Mouse (Mus musculus): ENCODE results near the gene Sebox. TPM values are rescaled to one million over a fixed set of nuclear protein-coding genes. Genes with fewer than 3 reads are reported as not detected.

Sebox gene
- polyA plus RNA-seq, 1 experiment from 2014 or later = 0.11 TPM

- peak; percentile 91 for ATAC-seq
- peaks cover 16% of the 10 kb centered on the region for H3K4me1 ChIP-seq (ENCODE audit: control insufficient read depth, insufficient read depth, low read depth, low read length)
- H3K9me3 ChIP-seq (ENCODE audit: control insufficient read depth, low read length) = no peaks in the 10 kb centered on the region
- under 1% methylated on average over 41 of the region's 41 CpGs for WGBS
- peak within 1 kb of the TSS; percentile 74 for H3K4me3 ChIP-seq (ENCODE audit: low read length)
- no peaks in the 10 kb centered on the region for H3K27me3 ChIP-seq (replicated peaks; ENCODE audit: control insufficient read depth, insufficient read depth, low read length)
- H3K4me2 ChIP-seq (ENCODE audit: low read length) = peak within 1 kb of the TSS; percentile 86
- no peaks in the 10 kb centered on the region for H3K36me3 ChIP-seq (ENCODE audit: control insufficient read depth, insufficient read depth, low read length)
- H3K9ac ChIP-seq (ENCODE audit: low read depth, low read length) = peak within 1 kb of the TSS; percentile 87
- peak within 1 kb of the TSS; percentile 89 for H3K27ac ChIP-seq (ENCODE audit: low read depth, low read length)
Measured at GRCm38 (mm10) chr11:78465568-78466180, 37.6 kb upstream of the Sebox start, which contains the start of gene Slc46a1. Gene Slc46a1, plus strand, starts transcription at chr11:78465697.

DNA sequence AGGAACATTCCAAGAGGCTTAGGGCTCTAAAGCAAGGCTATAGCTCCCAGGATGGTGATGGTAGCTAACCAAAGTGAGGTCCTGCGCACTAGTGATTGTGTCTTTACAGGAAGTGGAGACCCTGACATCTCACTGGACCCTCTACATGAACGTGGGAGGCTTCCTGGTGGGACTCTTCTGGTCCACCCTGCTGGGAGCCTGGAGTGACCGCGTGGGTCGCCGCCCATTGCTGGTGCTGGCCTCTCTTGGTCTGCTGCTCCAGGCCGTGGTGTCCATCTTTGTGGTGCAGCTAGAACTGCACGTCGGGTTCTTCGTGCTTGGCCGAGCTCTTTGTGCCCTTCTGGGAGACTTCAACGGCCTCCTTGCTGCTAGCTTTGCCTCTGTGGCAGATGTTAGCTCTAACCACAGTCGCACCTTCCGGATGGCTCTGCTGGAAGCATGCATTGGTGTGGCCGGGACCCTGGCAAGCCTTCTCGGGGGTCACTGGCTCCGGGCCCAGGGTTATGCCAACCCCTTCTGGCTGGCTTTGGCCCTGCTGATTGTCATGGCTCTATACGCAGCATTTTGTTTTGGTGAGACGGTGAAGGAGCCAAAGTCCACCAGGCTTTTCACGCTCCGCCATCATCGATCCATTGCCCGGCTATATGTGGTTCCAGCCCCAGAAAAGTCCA is 36.9 kb upstream of the Sebox start:
- peak overlapping the region; percentile 89 for H3K27ac ChIP-seq (ENCODE audit: low read depth, low read length)
- H3K9ac ChIP-seq (ENCODE audit: low read depth, low read length) = peak overlapping the region; percentile 87
- WGBS = 49% methylated on average over 23 of the region's 23 CpGs
- H3K4me2 ChIP-seq (ENCODE audit: low read length) = peak overlapping the region; percentile 86
- H3K4me1 ChIP-seq (ENCODE audit: control insufficient read depth, insufficient read depth, low read depth, low read length) = peaks cover 16% of the 10 kb centered on the region
- H3K4me3 ChIP-seq (ENCODE audit: low read length) = peak overlapping the region; percentile 74
- peak; percentile 34; the same call in 1 of the 2 replicates for ATAC-seq
- H3K27me3 ChIP-seq (replicated peaks; ENCODE audit: control insufficient read depth, insufficient read depth, low read length) = no peaks in the 10 kb centered on the region
- no peaks in the 10 kb centered on the region for H3K36me3 ChIP-seq (ENCODE audit: control insufficient read depth, insufficient read depth, low read length)
- H3K9me3 ChIP-seq (ENCODE audit: control insufficient read depth, low read length) = no peaks in the 10 kb centered on the region

- Histone ChIP-seq H3K9ac (ENCODE audit: low read depth, low read length) (no peak overlapping the region), H3K36me3 (ENCODE audit: control insufficient read depth, insufficient read depth, low read length) (no peaks in the 10 kb centered on the region; the same call in 1 of the 2 replicates), H3K4me2 (ENCODE audit: low read length) (no peak overlapping the region), H3K4me1 (ENCODE audit: control insufficient read depth, insufficient read depth, low read depth, low read length) (peaks cover 16% of the 10 kb centered on the region), H3K27ac (ENCODE audit: low read depth, low read length) (no peak overlapping the region), H3K9me3 (ENCODE audit: control insufficient read depth, low read length) (no peaks in the 10 kb centered on the region), H3K27me3 (replicated peaks; ENCODE audit: control insufficient read depth, insufficient read depth, low read length) (no peaks in the 10 kb centered on the region), H3K4me3 (ENCODE audit: low read length) (no peak overlapping the region)
- ATAC-seq = no peak
- 83% methylated on average over 7 of the region's 7 CpGs for WGBS
Measured at GRCm38 (mm10) chr11:78467515-78467914, 35.7 kb upstream of the Sebox start.

DNA sequence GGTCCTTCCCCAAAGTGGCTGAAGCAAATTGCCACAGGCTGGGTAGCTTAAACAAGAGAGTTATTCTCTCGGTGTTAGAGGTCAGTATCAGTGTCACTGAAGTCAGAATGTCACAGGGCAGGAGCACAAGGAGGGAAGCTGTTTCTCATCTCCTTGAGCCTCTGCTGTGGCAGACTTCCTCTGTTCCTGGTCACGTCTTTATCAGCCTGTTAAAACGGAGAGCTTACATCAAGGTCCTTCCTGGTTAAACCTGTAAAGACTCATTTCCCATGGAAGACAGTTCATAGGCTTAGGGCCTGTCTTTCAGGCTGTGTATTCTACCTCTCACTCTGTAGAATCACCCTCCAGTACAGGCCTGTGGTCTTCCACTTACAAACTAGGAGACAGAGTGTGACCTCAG is 35.3 kb upstream of the Sebox start:
- H3K27me3 ChIP-seq (replicated peaks; ENCODE audit: control insufficient read depth, insufficient read depth, low read length) = no peaks in the 10 kb centered on the region
- peaks cover 16% of the 10 kb centered on the region for H3K4me1 ChIP-seq (ENCODE audit: control insufficient read depth, insufficient read depth, low read depth, low read length)
- H3K9me3 ChIP-seq (ENCODE audit: control insufficient read depth, low read length) = no peaks in the 10 kb centered on the region
- no peak overlapping the region for H3K4me2 ChIP-seq (ENCODE audit: low read length)
- no peak overlapping the region for H3K4me3 ChIP-seq (ENCODE audit: low read length)
- WGBS = 76% methylated on average over 3 of the region's 3 CpGs
- no peak overlapping the region for H3K27ac ChIP-seq (ENCODE audit: low read depth, low read length)
- no peak overlapping the region for H3K9ac ChIP-seq (ENCODE audit: low read depth, low read length)
- no peak for ATAC-seq
- no peaks in the 10 kb centered on the region; the same call in 1 of the 2 replicates for H3K36me3 ChIP-seq (ENCODE audit: control insufficient read depth, insufficient read depth, low read length)

DNA sequence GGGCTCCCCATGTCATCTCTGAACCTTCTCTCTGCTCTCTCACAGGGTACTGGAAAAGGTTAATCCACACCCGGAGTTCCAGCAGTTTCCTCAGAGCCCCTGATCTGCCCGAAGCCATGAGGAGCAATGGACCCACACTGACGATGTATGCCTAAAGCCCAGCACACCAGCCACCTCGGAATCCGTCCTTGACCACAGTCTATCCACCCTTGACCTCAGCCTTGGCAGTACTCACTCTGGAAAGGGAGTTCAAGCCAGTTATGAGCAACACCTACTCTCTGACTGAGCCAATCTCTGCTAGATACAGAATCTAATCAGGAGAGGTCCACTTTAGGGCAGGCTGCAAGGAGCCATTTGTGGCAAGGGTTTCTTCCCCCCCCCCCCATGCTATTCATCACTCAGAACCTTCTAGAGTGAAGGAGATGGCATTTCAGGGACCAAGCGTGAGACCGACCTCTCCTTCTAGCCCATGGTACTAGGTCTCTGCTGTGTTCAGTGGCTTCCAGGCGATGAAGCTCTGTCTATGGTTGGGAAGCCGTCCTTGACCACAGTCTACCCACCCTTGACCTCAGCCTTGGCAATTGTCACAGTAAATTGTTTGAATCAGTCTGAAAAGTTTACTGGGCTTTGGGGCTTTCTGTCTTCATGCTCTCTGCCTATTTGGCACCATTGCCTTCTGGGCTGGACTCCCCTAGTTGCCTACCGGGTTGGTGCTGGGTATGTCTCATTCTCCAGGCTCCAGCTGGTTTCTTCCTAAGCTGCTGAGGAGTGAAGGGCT is 31.7 kb upstream of the Sebox start:
- peaks cover 6% of the 10 kb centered on the region for H3K36me3 ChIP-seq (ENCODE audit: control insufficient read depth, insufficient read depth, low read length)
- no peaks in the 10 kb centered on the region for H3K9me3 ChIP-seq (ENCODE audit: control insufficient read depth, low read length)
- no peaks in the 10 kb centered on the region for H3K27me3 ChIP-seq (replicated peaks; ENCODE audit: control insufficient read depth, insufficient read depth, low read length)
- H3K4me3 ChIP-seq (ENCODE audit: low read length) = no peak overlapping the region
- 92% methylated on average over 10 of the region's 10 CpGs for whole genome bisulfite sequencing
- ATAC-seq = no peak
- no peak overlapping the region for H3K27ac ChIP-seq (ENCODE audit: low read depth, low read length)
- H3K9ac ChIP-seq (ENCODE audit: low read depth, low read length) = no peak overlapping the region
- H3K4me1 ChIP-seq (ENCODE audit: control insufficient read depth, insufficient read depth, low read depth, low read length) = peaks cover 4% of the 10 kb centered on the region
- H3K4me2 ChIP-seq (ENCODE audit: low read length) = no peak overlapping the region

DNA sequence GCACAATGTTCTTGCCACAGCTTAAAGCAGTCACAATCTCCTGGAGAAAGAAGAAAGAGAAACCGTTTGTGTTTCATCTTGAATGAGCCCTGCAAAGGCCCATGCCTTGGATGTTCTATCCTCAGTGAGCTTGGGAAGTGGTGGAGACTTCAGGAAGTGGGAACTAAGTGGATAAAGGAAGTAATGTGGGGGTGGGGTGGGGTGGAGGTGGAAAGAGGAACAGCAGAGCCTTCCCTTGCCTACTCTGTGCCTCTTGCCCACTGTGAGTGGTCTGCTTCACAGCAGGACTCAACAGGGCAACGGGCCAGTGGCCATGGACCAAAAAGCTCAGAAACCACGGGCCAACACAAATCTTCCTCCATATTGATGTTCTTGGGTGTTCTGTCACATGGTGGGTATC is 28.0 kb upstream of the Sebox start:
- H3K9ac ChIP-seq (ENCODE audit: low read depth, low read length) = no peak overlapping the region
- H3K27ac ChIP-seq (ENCODE audit: low read depth, low read length) = no peak overlapping the region
- 80% methylated on average over 3 of the region's 3 CpGs for WGBS
- no peaks in the 10 kb centered on the region for H3K27me3 ChIP-seq (replicated peaks; ENCODE audit: control insufficient read depth, insufficient read depth, low read length)
- no peaks in the 10 kb centered on the region for H3K9me3 ChIP-seq (ENCODE audit: control insufficient read depth, low read length)
- ATAC-seq = no peak
- peaks cover 11% of the 10 kb centered on the region for H3K36me3 ChIP-seq (ENCODE audit: control insufficient read depth, insufficient read depth, low read length)
- H3K4me3 ChIP-seq (ENCODE audit: low read length) = no peak overlapping the region
- H3K4me2 ChIP-seq (ENCODE audit: low read length) = no peak overlapping the region
- no peaks in the 10 kb centered on the region for H3K4me1 ChIP-seq (ENCODE audit: control insufficient read depth, insufficient read depth, low read depth, low read length)

DNA sequence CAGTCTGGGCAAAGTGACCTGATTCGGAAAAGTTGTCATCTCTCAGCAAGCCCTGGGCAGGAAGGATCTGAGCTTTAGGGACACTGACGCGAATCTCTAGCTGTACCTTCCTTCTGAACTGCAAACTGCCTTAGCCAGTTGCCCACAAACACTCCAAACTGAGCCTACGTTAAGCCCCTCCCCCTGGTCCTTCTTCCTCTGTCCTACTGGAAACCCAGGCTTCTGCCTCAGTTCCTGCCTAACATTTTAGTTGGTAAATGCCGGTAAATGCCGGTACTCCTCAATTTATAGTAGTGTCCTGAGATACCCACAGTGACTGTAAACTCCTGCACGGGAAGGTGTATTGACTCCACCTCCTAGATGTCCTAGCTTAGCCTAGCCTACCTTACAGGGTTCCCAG is 19.6 kb upstream of the Sebox start:
- no peaks in the 10 kb centered on the region for H3K4me1 ChIP-seq (ENCODE audit: control insufficient read depth, insufficient read depth, low read depth, low read length)
- no peaks in the 10 kb centered on the region for H3K9me3 ChIP-seq (ENCODE audit: control insufficient read depth, low read length)
- no peak overlapping the region for H3K4me2 ChIP-seq (ENCODE audit: low read length)
- ATAC-seq = no peak
- H3K27me3 ChIP-seq (replicated peaks; ENCODE audit: control insufficient read depth, insufficient read depth, low read length) = no peaks in the 10 kb centered on the region
- H3K9ac ChIP-seq (ENCODE audit: low read depth, low read length) = no peak overlapping the region
- WGBS = 69% methylated on average over 7 of the region's 7 CpGs
- H3K36me3 ChIP-seq (ENCODE audit: control insufficient read depth, insufficient read depth, low read length) = peaks cover 48% of the 10 kb centered on the region
- no peak overlapping the region for H3K27ac ChIP-seq (ENCODE audit: low read depth, low read length)
- H3K4me3 ChIP-seq (ENCODE audit: low read length) = no peak overlapping the region

DNA sequence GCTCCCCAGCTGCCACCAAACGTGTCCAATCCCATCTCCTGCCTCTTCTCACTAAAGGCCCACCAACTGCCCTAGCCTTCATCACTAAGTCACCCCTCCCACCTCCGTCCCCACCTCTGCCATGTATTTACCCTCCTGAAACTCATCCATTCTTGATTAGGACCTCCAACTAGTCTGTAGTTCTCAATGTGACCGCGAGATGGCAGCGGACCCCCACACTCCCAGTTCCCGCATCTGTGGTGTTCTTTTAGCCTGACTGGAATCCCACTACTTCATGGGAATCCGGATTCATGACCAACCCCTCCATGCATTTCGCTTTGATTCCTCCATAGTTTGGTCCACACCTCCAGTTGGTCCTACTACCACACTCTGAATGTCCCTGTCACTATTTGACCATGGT is 15.1 kb upstream of the Sebox start:
- H3K4me3 ChIP-seq (ENCODE audit: low read length) = no peak overlapping the region
- H3K9me3 ChIP-seq (ENCODE audit: control insufficient read depth, low read length) = no peaks in the 10 kb centered on the region
- WGBS = 4% methylated on average over 8 of the region's 8 CpGs
- no peaks in the 10 kb centered on the region for H3K27me3 ChIP-seq (replicated peaks; ENCODE audit: control insufficient read depth, insufficient read depth, low read length)
- H3K9ac ChIP-seq (ENCODE audit: low read depth, low read length) = no peak overlapping the region
- no peak overlapping the region for H3K4me2 ChIP-seq (ENCODE audit: low read length)
- peaks cover 24% of the 10 kb centered on the region for H3K36me3 ChIP-seq (ENCODE audit: control insufficient read depth, insufficient read depth, low read length)
- ATAC-seq = 0 out of 2 replicates have a peak, but pooled peaks have one; percentile 1
- H3K4me1 ChIP-seq (ENCODE audit: control insufficient read depth, insufficient read depth, low read depth, low read length) = peaks cover 9% of the 10 kb centered on the region
- no peak overlapping the region for H3K27ac ChIP-seq (ENCODE audit: low read depth, low read length)

DNA sequence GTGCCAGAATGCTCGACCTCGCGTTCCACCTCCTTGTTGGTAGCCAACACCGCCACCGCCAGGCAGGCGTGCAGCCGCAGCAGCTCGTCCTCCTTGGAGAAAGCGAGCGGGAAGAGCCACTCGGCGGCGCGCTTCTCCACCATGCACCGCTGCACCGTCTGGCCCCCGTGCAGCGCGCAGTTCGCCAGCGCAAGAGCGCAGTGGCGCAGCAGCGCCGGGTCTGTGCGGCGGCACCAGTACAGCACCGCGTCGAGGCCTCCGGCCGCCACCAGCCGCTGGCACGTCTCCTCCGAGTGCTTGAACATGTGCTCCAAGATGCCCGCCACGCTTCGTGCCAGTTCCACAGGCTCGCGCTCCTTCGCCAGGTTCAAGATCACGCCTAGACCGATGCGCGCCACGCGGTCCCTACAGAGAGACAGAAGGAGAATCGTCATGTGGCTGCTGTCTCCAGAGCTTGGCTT is 12.4 kb upstream of the Sebox start:
- Histone ChIP-seq H3K27ac (ENCODE audit: low read depth, low read length) (no peak overlapping the region), H3K27me3 (replicated peaks; ENCODE audit: control insufficient read depth, insufficient read depth, low read length) (no peaks in the 10 kb centered on the region), H3K9me3 (ENCODE audit: control insufficient read depth, low read length) (no peaks in the 10 kb centered on the region), H3K4me2 (ENCODE audit: low read length) (peak overlapping the region; percentile 47), H3K4me1 (ENCODE audit: control insufficient read depth, insufficient read depth, low read depth, low read length) (peaks cover 13% of the 10 kb centered on the region), H3K4me3 (ENCODE audit: low read length) (peak overlapping the region; percentile 19), H3K9ac (ENCODE audit: low read depth, low read length) (peak overlapping the region; percentile 20), H3K36me3 (ENCODE audit: control insufficient read depth, insufficient read depth, low read length) (peaks cover 15% of the 10 kb centered on the region)
- peak; percentile 80 for ATAC-seq
- 9% methylated on average over 48 of the region's 48 CpGs for WGBS

Data from hindbrain, embryonic 16.5 days (tissue).